Mouse (Mus musculus) ES-E14 (cell line): ENCODE data around the gene Vps16. TPM values are rescaled to one million over a fixed set of nuclear protein-coding genes. Genes with fewer than 3 reads are reported as not detected.

ENCODE experiments used
- DNase-seq: peaks from one replicate; pipeline ENCODE4 v3.0.0-alpha.2; 2013; ENCODE audit warnings: low read depth, low spot score
- H3K27ac ChIP-seq: 2 replicates; pipeline ENCODE4 v1.5.1; 2012; ENCODE audit warnings: low read depth, mild to moderate bottlenecking, low read length, moderate library complexity, mixed read lengths; ENCODE audit not compliant: poor library complexity, insufficient read depth, severe bottlenecking
- H3K36me3 ChIP-seq: 2 replicates; pipeline ENCODE4 v1.6.1; 2012; ENCODE audit warnings: mild to moderate bottlenecking, low read length, moderate library complexity, mixed read lengths; ENCODE audit not compliant: control insufficient read depth, poor library complexity, insufficient read depth, severe bottlenecking
- H3K4me1 ChIP-seq, 2 experiments: fragments of 150-350 bp in 1 of 2; sonication (generic) in 1 of 2; 2 replicates each; pipeline ENCODE4 v1.6.1; 2012; ENCODE audit warnings: low read length in 2 of 2, mild to moderate bottlenecking in 1 of 2, mixed read lengths in 1 of 2; ENCODE audit not compliant: control insufficient read depth in 2 of 2, insufficient read depth in 2 of 2, poor library complexity in 1 of 2
- H3K4me3 ChIP-seq, 2 experiments: fragments of 150-350 bp in 1 of 2; sonication (generic) in 1 of 2; 2 replicates each; pipeline ENCODE4 v1.5.1; 2012; ENCODE audit warnings: low read length in 2 of 2, low read depth in 1 of 2, mild to moderate bottlenecking in 1 of 2, mixed read lengths in 1 of 2; ENCODE audit not compliant: insufficient read depth in 1 of 2, poor library complexity in 1 of 2, severe bottlenecking in 1 of 2
- H3K9ac ChIP-seq: 2 replicates; pipeline ENCODE4 v1.6.1; 2012; ENCODE audit warnings: low read depth, mild to moderate bottlenecking, low read length, mixed read lengths; ENCODE audit not compliant: poor library complexity, insufficient read depth, severe bottlenecking
- H3K9me3 ChIP-seq: fragments of 150-350 bp; sonication (generic); 2 replicates; pipeline ENCODE4 v1.6.1; 2012; ENCODE audit warnings: low read depth, mild to moderate bottlenecking, low read length; ENCODE audit not compliant: control insufficient read depth, insufficient read depth
- CHD2 ChIP-seq: IDR thresholded peaks from 2 replicates; pipeline ENCODE4 v1.6.1; 2014; ENCODE audit warnings: mild to moderate bottlenecking, low read depth, low read length, inconsistent platforms
- HCFC1 ChIP-seq: IDR thresholded peaks from 2 replicates; pipeline ENCODE4 v1.6.1; 2012; ENCODE audit warnings: low read length, inconsistent platforms, borderline replicate concordance; ENCODE audit not compliant: insufficient read depth
- MAFK ChIP-seq: IDR thresholded peaks from 2 replicates; pipeline ENCODE4 v1.6.1; 2014; ENCODE audit warnings: mild to moderate bottlenecking, low read depth, low read length, inconsistent platforms; ENCODE audit not compliant: insufficient read depth
- ZC3H11A ChIP-seq: IDR thresholded peaks from 2 replicates; pipeline ENCODE4 v1.6.1; 2012; ENCODE audit warnings: low read depth, mild to moderate bottlenecking, inconsistent platforms, low read length, borderline replicate concordance
- ZNF384 ChIP-seq: IDR thresholded peaks from 2 replicates; pipeline ENCODE4 v1.6.1; 2012; ENCODE audit warnings: low read depth, low read length, inconsistent platforms
- in situ Hi-C, 2 experiments: fragments of 600-800 bp; cut with MboI; formaldehyde crosslinking; loops; one replicate each; pipeline ENCODE4 v1.15.1; 2025; ENCODE audit warnings: low sequenced_read_pairs in 2 of 2, inconsistent platforms in 1 of 2; ENCODE audit not compliant: unreplicated experiment in 2 of 2
- total RNA-seq: library from RNA; depleted of rRNA; stranded (reverse); fragments of 300-350 nt; gene quantifications from 2 replicates; pipeline ENCODE4 v1.2.3, GENCODE M21; 2012

The Vps16 gene
- total RNA-seq, 1 experiment: 111 TPM

DNA sequence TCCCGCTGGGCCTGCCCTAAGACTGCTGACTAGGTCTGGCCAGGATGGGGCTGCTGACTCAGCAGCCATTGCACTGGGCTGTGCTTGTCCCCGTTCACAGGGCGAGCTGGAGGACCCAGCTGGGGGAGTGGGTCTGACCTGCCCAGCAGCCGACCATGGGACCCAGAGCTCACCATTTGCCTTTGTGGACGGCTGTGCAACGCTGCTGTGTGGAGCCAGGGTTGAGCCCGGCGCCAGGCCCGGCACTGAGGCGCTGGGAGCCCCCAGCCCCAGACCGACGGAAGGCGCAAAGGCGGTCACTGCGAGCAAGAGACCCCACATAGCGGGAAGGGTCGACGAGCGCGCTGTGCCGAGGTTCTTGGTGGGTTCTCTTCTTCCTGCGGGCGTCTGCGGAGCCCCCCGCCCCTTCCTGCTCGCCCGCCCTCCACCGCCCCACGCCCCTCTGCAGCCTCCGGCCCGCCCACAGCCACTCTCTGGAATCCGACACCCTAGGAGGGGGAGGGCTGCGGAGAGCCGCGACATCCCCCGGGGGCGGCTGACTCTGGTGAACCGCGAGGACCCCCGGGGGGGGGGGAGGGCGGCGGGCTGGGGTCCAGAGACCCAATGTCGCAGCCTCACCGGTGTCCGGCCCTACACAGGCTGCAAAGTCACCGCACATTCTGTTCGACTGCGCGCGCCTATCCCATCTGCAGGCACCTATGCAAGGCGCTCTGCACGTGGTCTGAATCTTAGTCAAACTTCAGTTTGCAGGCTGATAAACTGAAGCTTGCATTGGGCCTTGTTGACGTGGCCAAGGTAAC lies 26.8 kb upstream of the Vps16 start, which contains the start of gene Cpxm1:
Gene Cpxm1, minus strand, starts transcription at position 389 of the 800 bp plus-strand sequence.
- peak; percentile 95 for TF ChIP-seq MAFK
- no peak for TF ChIP-seq ZC3H11A
- no peak for TF ChIP-seq HCFC1
- no peak for TF ChIP-seq CHD2
- in situ Hi-C loops: no loop called here
- Histone ChIP-seq H3K9me3 (no peaks in the 10 kb centered on the region), H3K27ac (no peak within 1 kb of the TSS), H3K9ac (peak within 1 kb of the TSS; percentile 71), H3K4me1 (peaks cover 3 to 8% of the 10 kb centered on the region in 2 experiments; a peak in 3 of 4 replicates), H3K4me3 (peak within 1 kb of the TSS; percentile 75 to 90), H3K36me3 (peaks cover 9% of the 10 kb centered on the region)
- peak; percentile 31 for DNase-seq

DNA sequence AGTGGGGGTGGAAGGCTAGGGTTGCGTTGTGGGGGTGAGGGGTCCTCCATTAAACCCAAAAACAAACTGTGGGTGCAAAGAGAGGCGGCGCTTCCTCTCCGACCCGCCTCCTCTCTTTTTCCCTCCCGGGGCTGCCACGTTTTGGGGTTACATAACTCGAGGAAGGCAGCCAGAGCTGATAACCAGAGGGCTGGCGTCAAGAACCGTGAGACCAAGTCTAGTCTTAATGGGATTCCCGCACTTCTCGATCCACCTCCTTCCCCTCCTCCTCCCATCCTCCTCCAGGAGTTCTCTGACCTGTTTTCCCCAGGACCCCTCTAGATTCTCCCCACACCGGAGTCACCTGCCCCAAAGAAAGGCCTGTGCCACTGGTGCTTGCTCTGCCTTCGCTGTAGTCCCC lies 26.0 kb upstream of the Vps16 start:
- DNase-seq: no peak
- TF ChIP-seq CHD2 (no peak), ZC3H11A (no peak), ZNF384 (no peak), MAFK (no peak), HCFC1 (no peak)
- Histone ChIP-seq H3K9ac (peak overlapping the region; percentile 44; the same call in 1 of the 2 replicates), H3K36me3 (peaks cover 9% of the 10 kb centered on the region), H3K4me1 (peaks cover 3 to 8% of the 10 kb centered on the region in 2 experiments; a peak in 3 of 4 replicates), H3K9me3 (no peaks in the 10 kb centered on the region), H3K4me3 (peak overlapping the region; percentile 51 to 75; a peak in 3 of 4 replicates), H3K27ac (no peak overlapping the region)
- in situ Hi-C loops: no loop called here

- no peak for TF ChIP-seq CHD2
- no peak for TF ChIP-seq ZNF384
- no peak for TF ChIP-seq MAFK
- no peak for TF ChIP-seq ZC3H11A
- TF ChIP-seq HCFC1: no peak
- Histone ChIP-seq H3K27ac (no peak overlapping the region), H3K9ac (no peak overlapping the region), H3K4me1 (peaks cover 3 to 8% of the 10 kb centered on the region in 2 experiments; a peak in 3 of 4 replicates), H3K36me3 (no peaks in the 10 kb centered on the region), H3K9me3 (no peaks in the 10 kb centered on the region), H3K4me3 (no peak overlapping the region)
- DNase-seq: no peak
- in situ Hi-C loops: no loop called here
Observed at GRCm38 (mm10) chr2:130400046-130400445, 24.1 kb upstream of the Vps16 start.

DNA sequence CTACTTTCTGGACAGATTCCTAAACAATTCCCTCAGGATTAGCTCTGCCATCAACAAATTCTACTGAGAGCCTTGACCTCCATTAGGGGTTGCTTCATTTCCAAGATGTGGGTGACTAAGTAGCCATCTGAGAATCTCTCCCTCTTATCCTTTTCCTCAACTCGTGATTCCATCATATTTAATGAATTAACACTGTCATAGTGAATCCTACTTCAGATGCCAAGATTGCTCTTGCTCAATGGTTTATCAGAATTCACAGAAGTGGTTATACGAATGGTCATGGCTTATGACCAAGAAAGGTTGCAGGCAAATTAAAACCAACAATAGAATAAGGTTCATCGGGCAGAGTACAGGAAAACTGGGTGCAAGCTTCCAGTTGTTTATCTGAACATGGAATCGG lies 22.2 kb upstream of the Vps16 start:
- H3K4me1 ChIP-seq: peaks cover under 1 to 6% of the 10 kb centered on the region in 2 experiments; a peak in 3 of 4 replicates
- no peak for DNase-seq
- in situ Hi-C loops: no loop called here
- H3K27ac ChIP-seq: no peak overlapping the region
- H3K9ac ChIP-seq: no peak overlapping the region
- H3K4me3 ChIP-seq: no peak overlapping the region
- no peaks in the 10 kb centered on the region for H3K9me3 ChIP-seq
- no peaks in the 10 kb centered on the region for H3K36me3 ChIP-seq
- TF ChIP-seq HCFC1: no peak
- TF ChIP-seq ZNF384: no peak
- TF ChIP-seq ZC3H11A: no peak
- no peak for TF ChIP-seq CHD2
- TF ChIP-seq MAFK: no peak
